Mouse (Mus musculus): ENCODE measurements around the gene Zfp68. TPM values are rescaled to one million over a fixed set of nuclear protein-coding genes. Genes with fewer than 3 reads are reported as not detected.
"Not testable (repeated sequence)": the region's sequence is repeated elsewhere in the genome, so short reads cannot be mapped to it uniquely, and the experiment has no call there.

The Zfp68 gene
- total RNA-seq, 2 experiments from 2014 or later = 28.7 to 29.7 TPM

DNA sequence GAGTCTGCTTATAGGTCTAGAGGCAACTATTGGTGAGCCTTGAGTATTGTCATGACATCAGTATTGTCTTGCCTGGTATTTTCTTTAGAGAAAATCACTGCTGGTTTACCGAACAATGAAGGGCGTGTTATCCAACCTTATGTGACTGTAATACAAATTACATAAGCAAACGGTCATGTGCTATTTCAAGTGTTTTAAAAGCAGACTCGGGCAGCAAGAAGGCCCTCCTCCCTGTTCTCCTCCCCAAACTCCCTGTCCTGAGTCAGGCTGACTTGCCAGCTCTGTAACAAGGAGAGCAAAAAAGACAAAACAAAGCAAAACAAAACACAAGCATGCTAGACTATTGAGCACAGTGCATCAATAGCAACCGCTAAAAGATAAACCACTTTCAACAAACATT is 1.3 kb upstream of the Zfp68 start:
- no peak overlapping the region for H3K4me3 ChIP-seq
- no peak overlapping the region for H3K27ac ChIP-seq
- DNase-seq (ENCODE audit: extremely low spot score in 1 of 2, low spot score in 2 of 2) = no peak
- TF ChIP-seq CTCF (IDR thresholded peaks at IDR 0.05) = no peak
- intact Hi-C loops (cut with DNase I) = loop anchor here (5.0 kb wide), 1 partner anchor 179 kb away; the partner anchor contains the start of gene Zfp157

DNA sequence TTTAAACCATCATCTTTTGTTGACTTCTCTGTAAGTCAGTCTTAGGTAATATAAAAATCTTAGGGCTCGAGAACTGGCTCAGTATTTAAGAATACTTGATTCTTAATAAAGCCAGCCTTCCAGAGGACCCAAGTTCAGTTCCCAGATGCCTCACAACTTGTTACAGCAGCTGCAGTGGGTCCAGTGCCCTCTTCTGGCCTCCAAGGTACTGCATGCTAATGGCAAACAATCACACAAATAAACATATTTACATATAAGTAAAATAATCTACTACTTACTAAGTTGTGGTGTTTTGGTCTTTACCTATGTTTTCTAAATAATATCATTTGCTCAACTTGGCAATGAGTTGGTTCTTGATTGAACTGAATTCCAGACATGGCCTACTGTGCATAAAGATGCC is 1.2 kb downstream of the Zfp68 start:
- intact Hi-C loops (cut with DNase I) = no loop called here
- peak overlapping the region; percentile 82 for H3K4me3 ChIP-seq

DNA sequence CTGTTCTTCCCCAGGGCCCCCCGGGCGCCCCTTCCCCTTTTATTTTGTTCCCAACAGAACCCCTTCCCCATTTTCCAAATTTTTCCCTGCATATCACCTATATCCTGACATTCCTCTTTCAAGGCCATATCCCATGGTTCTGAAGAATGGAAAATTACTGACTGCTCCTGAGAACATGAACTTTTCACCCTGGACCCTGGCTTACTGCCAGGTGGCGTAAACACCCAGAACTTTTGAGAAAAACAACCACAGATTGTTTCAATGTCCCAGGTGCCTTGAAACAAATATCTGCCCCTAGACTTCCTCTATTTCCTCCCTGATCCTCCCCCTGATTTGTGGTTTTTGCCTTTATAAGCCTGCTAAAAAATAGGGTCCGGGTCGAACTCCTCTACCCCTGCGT is 32.2 kb downstream of the Zfp68 start:
- intact Hi-C loops (cut with DNase I) = no loop called here

More for the DNA sequence above, 1.2 kb downstream of the Zfp68 start:
- H3K27ac ChIP-seq = no peak overlapping the region
- no peak for DNase-seq (ENCODE audit: extremely low spot score in 1 of 2, low spot score in 2 of 2)
- TF ChIP-seq CTCF (IDR thresholded peaks at IDR 0.05) = peak; percentile 32

DNA sequence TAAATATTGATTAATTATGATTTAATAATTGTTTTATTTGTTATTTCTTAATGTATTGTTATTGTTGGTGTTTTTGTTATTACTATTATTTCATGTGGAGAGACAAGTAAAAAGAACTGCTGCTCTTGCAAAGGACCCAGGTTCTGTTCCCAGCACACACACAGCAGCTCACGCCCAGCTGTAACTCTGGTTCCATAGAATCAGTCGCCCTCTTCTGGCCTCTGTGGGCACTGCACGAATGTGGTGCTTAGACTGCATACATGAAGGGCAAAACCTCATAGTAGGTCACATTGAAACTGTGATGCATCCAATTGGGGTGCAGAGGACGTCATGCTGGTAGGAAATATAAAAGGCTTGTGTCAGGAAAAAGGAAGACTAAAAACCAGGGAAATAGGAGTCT is 47.9 kb downstream of the Zfp68 start:
- H3K27ac ChIP-seq = no peak overlapping the region
- H3K4me3 ChIP-seq = no peak overlapping the region
- DNase-seq (ENCODE audit: extremely low spot score in 1 of 2, low spot score in 2 of 2) = no peak
- peak; percentile 12 for TF ChIP-seq CTCF (IDR thresholded peaks at IDR 0.05)
- intact Hi-C loops (cut with DNase I) = no loop called here

More for the DNA sequence above, 32.2 kb downstream of the Zfp68 start:
- Histone ChIP-seq H3K4me3 (no peak overlapping the region), H3K27ac (no peak overlapping the region)
- no peak for DNase-seq (ENCODE audit: extremely low spot score in 1 of 2, low spot score in 2 of 2)
- no peak for TF ChIP-seq CTCF (IDR thresholded peaks at IDR 0.05)

DNA sequence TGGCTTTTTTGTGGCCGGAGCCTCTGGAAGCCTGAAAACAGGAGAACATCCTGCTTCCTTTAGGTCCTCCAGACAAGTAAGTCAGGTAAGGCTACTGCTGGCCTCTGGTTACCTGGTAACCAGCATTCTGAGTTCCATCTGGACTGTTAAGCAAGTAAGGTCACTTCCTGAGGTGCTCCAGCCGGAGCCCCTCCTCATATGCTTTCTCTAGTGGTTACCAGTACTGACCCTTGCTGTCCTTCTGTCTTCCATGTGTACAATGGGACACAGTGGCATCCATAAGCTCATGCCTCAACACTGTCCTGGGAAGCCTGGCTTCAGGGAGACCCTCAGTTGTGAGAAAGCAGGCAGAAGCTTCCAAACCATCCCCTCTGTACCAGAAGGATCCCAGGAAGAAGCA is 54.9 kb downstream of the Zfp68 start, which contains the start of gene 1700123K08Rik:
Gene 1700123K08Rik (minus strand): TSS at position 101 of the 400 bp plus-strand sequence.
- intact Hi-C loops (cut with DNase I); DNase-seq (ENCODE audit: extremely low spot score in 1 of 2, low spot score in 2 of 2); H3K4me3 ChIP-seq; H3K27ac ChIP-seq: not testable (repeated sequence)

Small RNA genes lying within 50 kb of the gene (microRNA-seq; reads per million reads assigned to microRNA genes)
- 0 reads per million in 2 experiments for gene Gm24082

Other genes starting within 250 kb of the Zfp68 start
- 10 to 100 TPM; 17.7 to 23.5 TPM for gene Zfp157, start 178.3 kb downstream of the Zfp68 start, total RNA-seq (2021)
- gene 1700123K08Rik, start 55.0 kb downstream of the Zfp68 start, total RNA-seq (2021) = not detected
- 10 to 100 TPM; 15.3 to 16.0 TPM for gene A430033K04Rik, start 3.1 kb upstream of the Zfp68 start, total RNA-seq (2021)
- gene Fam20c, start 134.8 kb upstream of the Zfp68 start, total RNA-seq (2021) = 10 to 100 TPM; 33.2 to 37.4 TPM
- gene Gm5294, start 200.3 kb upstream of the Zfp68 start, total RNA-seq (2021) = not detected